Mouse (Mus musculus): ENCODE data around the gene Pik3r5.

Gene Pik3r5

DNA sequence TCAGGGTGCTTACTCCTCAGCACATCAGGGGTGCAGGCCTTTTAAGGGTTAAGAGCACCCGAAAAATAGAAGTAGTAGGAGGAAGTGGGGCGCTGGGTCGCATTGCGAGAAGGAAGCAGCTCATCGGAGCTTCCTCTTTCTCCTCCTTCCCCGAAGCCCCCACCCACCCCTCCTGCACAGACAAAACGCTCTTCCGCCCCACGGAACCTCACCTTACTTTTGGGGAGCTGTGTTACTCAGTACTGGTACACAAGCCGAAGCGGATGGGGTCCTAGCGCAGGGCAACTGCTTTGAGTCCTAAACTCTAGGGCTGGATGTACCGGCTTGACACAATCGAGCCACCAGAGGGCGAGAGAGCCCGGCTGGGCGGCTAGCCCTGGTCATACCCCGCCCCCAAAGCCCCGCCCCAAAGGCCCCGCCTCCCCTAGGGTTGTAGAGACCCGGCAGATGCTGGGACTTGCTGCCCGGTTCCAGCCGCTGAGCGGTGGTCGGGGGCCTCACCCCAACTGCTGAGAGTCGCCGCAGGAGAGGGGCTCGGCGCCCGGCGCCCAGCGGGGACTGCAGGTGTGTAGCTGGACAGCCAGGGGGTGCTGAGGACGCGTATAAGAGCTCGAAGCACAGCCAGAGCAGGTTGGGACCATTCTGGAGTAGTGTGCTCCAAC is at the start of gene Pik3r5:
Gene Pik3r5, plus strand, starts transcription at position 423 of the 662 bp plus-strand sequence.
- DNase-seq (ENCODE audit: low spot score) = peak; percentile 80

DNA sequence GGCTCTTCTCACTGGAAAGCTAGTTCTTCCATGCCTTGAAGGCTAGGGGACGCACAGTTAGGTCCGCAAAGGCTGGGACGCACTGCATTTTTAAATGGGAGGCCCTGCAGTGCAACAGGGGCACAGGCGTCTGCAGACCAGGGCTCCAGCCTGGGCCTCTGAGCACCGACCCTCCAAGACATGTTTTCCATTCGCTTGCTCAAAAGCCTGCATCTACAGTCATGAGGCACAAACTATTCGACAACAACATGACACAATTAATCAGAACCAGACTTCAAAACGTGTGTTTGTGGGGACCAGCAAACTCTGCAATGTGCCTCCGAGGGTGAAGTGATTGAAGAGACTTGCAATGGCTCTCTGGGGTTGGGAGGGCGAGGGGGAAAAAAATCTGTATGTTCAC is 48.4 kb upstream of the Pik3r5 start:
- DNase-seq (ENCODE audit: low spot score) = peak; percentile 40

DNA sequence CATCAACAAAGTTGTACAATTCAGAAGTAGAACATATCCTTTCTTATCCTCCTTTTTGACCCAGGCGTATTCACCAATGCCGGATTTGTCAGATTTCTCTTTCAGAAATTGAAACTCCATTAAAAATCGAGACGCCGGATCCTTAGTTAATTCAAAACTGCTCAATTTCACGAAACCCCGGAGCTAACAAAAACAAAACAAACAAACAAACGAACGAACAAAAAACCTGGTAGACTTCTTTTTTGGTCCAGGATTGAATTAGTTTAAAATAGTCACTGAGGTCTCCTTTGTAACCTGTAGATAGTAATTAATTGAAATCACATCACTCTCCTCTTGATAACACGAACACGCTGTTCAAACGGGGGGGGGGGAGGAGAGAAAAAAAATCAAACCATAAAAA is 47.8 kb upstream of the Pik3r5 start:
- no peak for DNase-seq (ENCODE audit: low spot score)

DNA sequence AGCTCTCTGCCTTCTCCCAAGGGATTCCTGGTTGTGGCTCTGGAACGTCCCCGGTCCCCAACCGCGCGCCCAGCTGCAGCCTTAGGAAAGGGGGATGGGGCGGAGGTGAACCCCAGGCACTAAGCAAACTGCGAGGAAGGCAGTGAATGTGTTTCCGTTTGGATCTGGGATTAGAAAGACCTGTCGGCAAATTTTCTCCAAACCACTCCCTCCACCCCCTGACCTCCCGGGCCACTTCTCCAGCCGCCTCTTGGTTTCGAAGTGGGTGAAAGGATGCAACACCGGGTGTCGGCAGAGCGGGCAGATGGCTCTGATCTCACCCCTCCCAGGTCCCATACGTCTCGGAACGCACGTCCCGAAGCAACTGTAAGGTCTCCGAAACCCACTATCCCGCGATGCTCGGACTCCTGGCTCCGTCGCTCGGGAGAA is 47.3 kb upstream of the Pik3r5 start:
- DNase-seq (ENCODE audit: low spot score) = peak; percentile 61

DNA sequence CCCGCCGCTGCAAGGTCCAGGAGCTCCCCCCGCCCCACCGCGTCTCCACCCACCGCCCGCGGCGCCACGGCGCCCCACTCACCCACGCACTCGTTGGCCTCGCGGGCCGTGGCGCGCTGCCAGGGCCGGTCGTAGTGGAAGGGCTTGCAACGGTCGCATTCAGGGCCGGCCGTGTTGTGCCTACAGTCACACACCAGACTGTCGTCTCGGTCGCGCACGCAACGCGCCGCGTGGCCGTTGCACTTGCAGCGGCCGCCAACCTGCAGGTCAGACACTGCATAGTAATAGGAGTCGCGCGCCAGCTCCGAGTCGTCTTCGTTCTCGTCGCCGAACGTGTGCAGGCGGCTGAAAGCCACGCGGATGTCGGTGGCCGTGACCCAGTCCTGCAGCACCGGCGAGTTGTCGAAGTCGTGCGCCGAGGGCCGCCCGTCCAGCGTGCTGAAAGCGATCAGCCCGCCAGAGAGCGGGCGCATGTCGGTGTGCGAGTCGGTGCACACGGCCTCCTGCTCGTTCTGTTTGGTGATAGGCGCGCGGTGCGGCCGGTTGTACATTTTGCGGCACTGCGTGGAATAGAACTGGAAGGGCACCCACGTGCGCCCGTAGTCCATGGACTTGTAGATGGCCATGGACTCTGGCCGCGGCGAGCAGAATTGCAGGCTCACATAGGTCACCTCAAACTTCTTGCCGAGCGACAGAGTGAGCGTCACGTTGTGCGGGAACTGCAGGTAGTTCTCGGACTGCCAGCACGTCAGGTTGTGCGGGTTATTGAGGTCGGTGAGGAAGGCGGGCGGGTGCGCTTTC is 46.7 kb upstream of the Pik3r5 start:
- DNase-seq (ENCODE audit: low spot score) = peak; percentile 57

DNA sequence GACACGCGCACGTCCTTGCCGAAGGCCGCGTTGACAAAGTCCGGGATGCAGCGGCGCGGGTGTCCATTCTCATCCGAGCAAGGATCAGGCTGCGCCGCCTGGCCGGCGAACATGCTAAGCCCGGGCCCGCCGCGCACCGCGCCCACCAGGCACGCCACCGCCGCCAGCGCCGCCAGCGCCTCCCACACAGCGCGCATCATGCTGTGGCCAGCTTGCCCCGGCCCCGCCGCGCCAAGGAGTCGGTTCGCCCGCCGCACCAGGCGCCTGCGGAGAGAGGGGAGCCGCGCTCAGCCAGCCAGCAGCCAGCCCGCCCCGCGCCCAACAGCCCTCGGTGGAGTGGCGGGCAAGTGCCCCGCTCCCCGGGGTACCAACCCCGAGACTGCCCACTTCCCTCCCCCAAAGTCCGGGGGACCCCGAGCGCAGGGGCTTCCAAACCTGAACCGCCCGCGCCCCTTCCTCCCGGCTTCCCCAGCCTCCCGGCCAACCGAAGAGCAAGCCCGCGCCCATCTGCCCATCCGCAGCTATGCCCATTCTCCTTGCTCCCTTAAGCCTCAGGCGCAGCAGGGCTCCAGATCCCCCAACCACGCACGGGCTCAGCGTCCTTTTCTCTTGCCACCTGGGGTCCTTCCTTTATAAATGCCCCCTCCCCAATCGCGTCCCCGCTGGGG is 45.9 kb upstream of the Pik3r5 start:
- peak; percentile 51 for DNase-seq (ENCODE audit: low spot score)

DNA sequence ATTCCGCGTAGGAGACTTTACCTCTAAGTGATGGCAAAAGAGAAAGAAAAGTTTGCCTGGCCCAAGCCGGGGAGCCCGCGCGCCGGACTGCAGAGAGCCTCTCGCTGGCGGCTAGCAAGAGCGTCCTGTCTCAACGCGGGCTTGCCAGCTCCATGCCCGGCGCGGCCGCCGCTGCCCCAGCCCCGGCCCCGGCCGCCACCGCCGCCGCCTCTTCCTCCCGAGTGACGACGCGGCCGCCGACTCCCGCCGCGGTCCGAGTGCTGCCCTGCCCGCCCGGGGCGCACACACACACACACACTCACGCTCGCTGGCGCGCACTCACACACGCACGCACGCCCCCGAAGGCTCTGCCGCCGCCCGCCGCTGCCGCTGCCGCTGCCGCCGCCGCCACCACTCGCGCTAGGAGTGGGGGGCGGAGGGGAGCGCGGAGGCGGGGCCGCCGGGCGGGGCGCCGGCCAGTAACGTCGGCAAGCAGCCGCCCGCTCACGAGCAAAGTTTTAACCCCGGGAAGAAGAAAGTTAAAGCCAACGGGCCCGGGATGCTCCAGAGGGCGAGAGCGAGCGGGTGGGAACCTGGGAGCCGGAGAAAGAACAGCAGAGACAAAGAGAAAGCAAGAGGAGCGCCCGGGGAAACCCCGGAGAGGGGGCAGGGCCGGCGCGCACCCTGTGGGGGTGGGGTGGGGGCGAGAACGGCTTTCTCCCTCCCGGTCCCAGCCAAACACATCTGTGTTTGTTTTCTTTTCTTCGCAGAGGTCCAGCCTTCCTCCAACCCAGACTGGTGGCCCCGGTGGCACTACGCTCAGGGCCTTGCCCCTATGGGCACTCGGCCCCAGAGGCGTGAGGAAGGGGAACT is 45.1 kb upstream of the Pik3r5 start:
- DNase-seq (ENCODE audit: low spot score) = peak; percentile 79

DNA sequence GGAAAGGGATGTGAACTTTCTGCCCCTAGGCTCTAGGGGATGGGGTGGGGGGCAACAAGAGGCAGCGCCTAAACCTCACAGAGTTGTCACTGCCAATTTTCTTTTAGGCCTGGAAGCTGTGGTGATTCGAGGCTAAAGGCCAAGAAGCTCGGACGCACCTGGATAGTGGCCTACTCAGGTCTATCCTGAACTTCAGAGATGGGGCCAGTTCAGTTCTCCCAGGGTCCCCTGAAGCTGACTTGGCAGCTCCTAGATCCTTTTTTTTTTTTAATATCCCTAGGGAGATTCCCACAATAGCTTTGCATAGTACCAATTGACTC is 44.5 kb upstream of the Pik3r5 start:
- no peak for DNase-seq (ENCODE audit: low spot score)

DNA sequence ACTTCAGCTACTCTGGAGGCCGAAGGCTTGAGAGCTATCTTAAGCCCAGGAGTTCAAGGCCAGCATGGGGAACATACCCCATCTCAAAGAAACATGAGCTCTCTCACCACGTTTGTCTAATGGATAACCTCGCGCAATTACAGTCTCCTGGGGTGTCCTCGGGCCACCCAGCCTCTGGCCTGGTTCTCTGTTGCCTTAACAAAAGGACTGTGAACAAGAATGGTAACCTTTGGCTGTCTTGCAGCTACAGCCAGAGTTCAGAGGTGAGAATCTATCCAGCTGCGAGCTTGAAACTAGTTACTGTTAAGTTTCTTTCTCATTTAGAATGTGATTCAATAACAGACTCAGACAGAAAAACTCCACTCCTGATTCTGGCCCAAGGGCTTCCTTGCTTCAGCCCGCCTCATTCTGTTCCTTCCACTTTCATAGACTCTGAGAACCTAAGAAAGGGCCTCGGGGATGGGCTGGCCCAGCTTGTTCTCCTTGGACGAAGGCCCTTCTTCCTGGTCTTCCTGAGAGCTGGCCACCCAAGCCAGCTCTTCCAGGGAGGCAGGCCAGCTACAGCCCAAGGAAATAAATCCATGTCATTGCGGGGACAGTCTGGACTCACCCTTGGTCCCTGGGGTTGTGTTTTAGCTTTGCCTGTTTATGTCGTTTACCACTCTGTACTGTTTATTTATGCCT is 43.8 kb upstream of the Pik3r5 start:
- DNase-seq (ENCODE audit: low spot score) = peak; percentile 29

DNA sequence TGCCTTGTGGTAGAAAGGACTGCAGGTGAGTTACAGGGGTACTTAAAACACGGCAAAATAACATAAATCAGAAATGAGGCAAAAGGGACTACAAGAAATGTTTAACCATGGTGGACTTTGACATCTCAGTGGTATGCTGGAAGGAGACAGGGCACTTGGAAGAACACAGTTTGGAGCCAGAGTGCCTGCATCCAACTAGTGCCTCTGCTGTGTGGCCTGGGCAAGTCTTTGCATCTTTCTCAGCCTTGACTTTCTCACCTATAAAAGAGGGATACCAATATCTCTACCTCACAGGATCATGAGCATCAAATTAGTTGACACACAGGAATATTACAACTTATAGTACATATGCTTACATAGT is 43.3 kb upstream of the Pik3r5 start:
- DNase-seq (ENCODE audit: low spot score) = peak; percentile 5

DNA sequence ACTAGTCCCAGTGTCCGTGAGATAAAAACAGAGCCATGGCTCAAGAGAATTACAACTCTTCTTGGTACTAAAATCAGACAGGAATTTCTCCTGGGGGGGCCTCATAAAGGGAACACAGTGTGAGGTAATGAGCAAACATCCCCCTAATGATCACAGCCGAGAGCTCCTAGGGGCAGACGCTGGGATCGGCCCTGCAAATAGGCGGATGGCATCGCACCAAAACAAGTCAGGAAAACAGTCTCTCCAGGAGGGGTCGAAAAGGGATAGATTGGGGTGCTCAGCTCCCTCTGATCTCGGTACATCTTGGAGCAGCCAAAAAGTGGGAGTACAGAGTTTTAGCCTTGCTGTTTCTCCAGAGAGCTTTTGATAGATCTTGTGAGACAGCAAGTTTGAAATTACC is 42.3 kb upstream of the Pik3r5 start:
- peak; percentile 45 for DNase-seq (ENCODE audit: low spot score)

DNA sequence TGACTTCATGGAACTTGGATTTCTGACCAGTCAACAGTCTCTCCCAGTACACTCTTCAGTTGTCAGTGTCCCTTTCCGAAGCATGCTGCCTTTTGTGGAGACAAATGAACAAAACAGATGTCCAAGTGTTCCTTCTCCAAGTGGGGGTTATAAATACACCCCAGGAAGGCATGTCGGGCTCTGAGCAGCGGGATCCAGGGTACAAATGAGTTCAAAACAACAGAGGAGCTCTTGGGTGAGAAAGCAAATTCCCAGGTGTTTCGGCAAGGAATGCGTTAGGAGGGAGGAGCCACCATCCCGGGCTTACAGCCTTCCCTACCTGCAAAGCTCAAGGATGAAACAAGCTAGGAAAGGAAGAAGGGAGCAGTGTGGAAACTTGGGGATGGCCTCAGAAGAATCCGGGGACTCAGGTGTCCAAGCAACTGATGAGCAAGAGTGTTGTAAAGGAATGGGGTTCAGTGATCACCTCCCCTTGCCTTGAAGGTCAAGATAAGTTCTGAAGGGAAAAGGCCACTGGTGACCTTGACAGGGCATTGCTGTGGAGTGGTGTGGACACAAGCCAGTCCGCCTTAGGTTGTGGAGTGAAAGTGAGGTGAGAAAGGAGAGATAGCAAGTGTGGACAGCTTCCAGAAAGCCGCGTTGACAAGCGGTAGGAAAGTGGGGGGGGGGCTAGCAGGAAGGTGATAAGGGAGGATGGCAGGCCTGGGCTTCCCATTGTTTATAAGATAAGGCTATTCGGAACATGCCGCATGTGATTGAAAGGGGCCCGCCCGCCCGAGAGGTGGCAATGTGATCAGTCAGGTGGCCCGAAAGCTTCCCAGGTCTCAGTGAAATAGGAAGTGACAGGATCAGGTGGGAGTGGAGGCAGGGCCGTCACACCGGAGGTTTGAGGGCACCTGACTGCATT is 41.3 kb upstream of the Pik3r5 start:
- peak; percentile 4 for DNase-seq (ENCODE audit: low spot score)

DNA sequence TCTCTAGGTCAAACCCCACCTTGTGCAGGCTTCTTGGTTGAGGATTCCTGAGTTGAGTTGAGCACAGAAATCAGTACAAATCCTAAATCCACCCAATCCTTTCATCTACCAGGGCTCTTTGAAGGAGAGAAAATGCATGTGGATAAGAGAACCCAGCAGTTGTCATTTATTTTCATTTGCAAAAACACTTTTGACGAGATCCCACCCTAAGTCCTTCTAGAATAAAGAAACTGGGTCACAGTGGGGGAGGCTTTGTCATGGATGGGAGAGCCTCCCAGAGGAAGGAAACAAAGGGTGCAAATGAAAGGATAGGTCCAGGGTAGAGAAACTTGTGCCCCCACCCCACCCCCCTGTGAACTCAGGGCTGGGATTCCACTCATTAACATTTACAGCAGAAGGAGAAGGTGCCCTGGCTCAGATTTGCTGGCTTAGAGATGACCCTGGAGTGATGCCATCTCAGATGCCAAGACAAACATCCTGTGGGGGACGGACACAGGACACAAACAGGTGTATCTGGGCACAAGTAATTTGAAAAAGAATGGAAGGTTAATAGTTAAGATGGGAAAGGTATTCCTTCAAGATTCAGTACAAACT is 37.9 kb upstream of the Pik3r5 start:
- DNase-seq (ENCODE audit: low spot score) = no peak

DNA sequence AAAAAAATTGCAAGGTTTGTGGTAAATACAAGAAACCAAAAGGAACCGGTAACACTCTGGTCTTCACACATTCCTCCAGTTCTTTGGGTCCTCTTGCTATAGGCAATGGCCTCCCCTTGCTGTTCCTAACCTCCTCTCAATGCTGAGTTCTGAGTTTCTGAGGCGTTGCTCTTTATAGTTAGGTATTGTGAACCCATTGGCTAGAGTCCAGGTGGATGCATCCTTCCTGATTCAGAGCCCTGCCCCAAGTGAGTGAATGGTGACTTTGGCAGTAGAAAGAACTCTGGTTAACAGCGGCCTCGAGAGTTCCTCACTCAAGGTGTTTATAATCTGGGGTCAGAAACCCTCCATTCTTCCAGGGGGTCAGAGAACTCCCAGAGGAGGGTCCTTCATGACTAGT is 37.2 kb upstream of the Pik3r5 start:
- DNase-seq (ENCODE audit: low spot score) = no peak

DNA sequence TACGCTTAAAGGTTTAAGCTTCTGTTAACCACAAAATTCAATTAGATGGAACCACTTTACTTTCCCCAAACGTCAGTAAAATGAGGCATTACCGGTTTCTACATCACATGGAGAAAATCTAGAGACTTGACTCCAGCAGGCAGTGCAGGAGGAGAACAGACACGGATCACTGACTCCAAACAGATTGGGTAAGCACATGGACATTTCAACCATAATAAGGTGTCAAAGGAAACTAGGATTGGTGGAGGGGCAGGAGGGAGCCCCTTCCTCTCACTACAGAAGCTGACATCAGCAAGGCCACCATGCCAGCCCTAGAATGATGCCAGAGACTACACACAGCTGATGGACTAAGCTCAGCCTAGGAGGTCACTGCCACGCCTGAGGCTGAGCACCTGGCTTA is 36.4 kb upstream of the Pik3r5 start:
- peak; percentile 7 for DNase-seq (ENCODE audit: low spot score)

DNA sequence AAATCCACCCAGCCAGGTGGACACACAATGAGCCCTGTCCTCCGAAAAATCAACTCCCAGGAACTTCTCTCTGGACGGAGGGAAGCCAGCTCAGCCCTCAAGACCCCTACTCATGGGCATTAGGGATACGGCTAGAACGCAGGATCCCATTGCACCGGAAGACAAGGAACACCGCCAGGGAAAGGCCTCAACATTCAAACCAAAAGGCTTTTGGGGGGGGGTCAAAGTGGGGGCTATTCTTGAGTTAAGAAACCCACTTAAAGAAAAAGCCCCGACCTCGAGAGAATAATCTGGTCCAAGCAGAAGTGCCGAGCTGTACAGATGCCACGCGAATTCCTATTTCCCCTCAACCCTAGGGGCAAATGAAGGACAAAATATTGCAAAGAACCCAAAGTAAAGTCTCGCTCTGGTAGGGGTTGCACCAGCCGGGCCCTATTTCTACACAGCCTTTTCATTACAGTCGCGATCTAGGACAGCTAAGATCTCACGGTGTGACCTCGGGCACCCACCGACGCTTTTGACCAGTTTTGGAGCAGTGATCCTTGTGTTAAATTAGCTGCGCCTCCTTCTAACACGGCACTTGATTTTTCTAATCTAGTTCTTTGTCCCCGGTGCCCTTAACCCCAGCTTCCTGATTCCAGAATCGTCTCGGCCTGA is 32.9 kb upstream of the Pik3r5 start:
- DNase-seq (ENCODE audit: low spot score) = no peak

DNA sequence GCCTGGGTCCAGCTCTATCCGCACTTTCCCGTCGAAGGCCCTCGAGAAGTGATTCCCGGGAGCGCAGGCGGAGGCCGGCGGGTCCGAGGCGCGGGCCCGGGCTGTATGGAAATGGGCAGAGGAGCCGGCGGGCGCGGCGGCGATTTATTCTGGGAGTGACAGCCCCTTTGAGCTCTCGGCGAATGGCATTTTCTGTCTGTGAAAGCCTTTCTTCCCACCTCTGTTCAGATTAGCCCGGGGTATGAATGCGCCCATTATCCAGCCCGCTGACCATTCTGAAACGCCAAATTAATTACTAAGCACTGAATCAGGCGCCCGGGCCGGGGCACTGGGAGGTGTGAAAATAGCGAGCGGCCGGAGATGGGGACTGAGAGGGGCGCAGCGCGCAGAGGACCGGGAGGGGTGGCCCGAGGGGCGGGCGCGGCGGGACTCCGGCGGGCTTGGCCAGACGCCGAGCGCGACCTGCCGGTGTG is 32.3 kb upstream of the Pik3r5 start:
- peak; percentile 87 for DNase-seq (ENCODE audit: low spot score)

DNA sequence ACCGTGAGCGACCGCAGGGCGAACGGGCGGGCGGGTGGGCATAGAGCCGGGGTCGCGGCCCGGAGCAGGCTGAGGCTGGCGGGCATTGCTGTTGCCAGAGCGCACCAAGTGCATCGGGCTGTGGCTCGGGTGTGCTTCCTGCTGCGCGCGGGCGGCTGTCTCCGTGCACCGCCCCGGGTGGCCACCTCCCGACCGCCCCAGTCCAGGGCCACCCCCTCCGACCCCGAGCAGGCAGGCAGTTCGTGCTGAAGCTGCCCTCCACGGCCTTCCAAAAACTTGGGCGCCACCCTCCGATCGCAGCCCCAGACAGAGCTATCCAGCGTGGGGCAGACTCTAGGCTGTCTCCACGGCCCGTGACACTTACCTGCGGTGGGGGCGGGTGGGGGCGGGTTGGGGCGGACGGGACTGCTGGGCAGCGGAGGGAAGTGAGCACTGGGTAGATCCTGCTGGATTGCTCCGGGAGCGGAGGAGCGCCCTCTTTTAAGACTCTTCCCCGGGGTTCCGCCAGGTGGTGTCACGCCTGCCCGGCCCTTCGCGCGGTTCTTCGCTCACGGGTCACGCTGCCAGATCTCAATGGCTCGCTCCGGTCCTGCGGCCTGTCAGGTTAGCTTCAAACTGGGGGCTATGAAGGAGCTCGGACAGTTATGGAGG is 31.8 kb upstream of the Pik3r5 start:
- DNase-seq (ENCODE audit: low spot score) = peak; percentile 73

DNA sequence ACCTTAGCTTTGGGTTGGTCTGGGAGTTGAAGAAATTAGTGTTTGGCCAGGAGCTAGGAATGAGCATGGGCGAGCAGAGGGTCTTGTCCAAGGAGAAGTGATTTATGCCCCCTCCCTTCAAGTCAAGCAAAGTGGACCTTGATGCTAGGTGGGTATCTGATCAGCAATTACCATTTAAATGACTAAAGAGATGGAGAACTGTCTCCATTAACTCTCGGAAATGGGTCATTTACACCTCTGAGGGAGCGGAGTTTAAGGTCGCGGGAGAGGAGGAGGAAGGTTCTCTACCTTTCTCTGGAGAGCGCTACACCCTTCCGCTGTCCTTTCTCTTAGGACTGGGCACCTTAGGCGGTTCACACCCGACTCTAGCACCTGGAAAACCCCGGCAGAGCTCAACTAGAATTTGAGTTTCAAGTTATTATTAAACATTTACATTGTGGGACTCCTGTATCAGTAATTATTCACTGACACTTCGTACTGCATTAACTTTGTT is 31.1 kb upstream of the Pik3r5 start, which contains the start of gene Ntn1:
Gene Ntn1, minus strand, starts transcription at position 97 of the 493 bp plus-strand sequence.
- DNase-seq (ENCODE audit: low spot score) = peak; percentile 11
